Mouse (Mus musculus) hindbrain, embryonic 16.5 days (tissue): ENCODE data around the gene Xrcc4. TPM values are rescaled to one million over a fixed set of nuclear protein-coding genes. Genes with fewer than 3 reads are reported as not detected.

Source experiments
- ATAC-seq: fragments of 200-750 bp; cut with Nextera tagmentation; 2 replicates; pipeline ENCODE4 v1.8.0; 2017; ENCODE audit warnings: moderate TSS enrichment, moderate library complexity
- H3K27ac ChIP-seq: fragments of 300-500 bp; sonication (generic); 2 replicates; pipeline ENCODE4 v1.5.1; 2014; ENCODE audit warnings: low read depth, mild to moderate bottlenecking, control low read depth, low read length, moderate library complexity
- H3K27me3 ChIP-seq: fragments of 300-500 bp; sonication (generic); replicated peaks from 2 replicates; pipeline ENCODE4 v1.6.1; 2014; ENCODE audit warnings: low read length; ENCODE audit not compliant: control insufficient read depth, insufficient read depth
- H3K36me3 ChIP-seq: fragments of 300-500 bp; sonication (generic); 2 replicates; pipeline ENCODE4 v1.6.1; 2014; ENCODE audit warnings: mild to moderate bottlenecking, low read length, moderate library complexity, mixed read lengths; ENCODE audit not compliant: control insufficient read depth, insufficient read depth
- H3K4me1 ChIP-seq: fragments of 300-500 bp; sonication (generic); 2 replicates; pipeline ENCODE4 v1.6.1; 2014; ENCODE audit warnings: low read depth, low read length; ENCODE audit not compliant: control insufficient read depth, insufficient read depth
- H3K4me2 ChIP-seq: fragments of 300-500 bp; sonication (generic); 2 replicates; pipeline ENCODE4 v1.6.1; 2014; ENCODE audit warnings: mild to moderate bottlenecking, low read length, control low read depth, moderate library complexity
- H3K4me3 ChIP-seq: fragments of 300-500 bp; sonication (generic); 2 replicates; pipeline ENCODE4 v1.5.1; 2014; ENCODE audit warnings: mild to moderate bottlenecking, low read length, control low read depth, moderate library complexity
- H3K9ac ChIP-seq: fragments of 300-500 bp; sonication (generic); 2 replicates; pipeline ENCODE4 v1.6.1; 2014; ENCODE audit warnings: low read depth, mild to moderate bottlenecking, control low read depth, low read length, moderate library complexity
- H3K9me3 ChIP-seq: fragments of 300-500 bp; sonication (generic); 2 replicates; pipeline ENCODE4 v1.6.1; 2014; ENCODE audit warnings: mild to moderate bottlenecking, low read length, moderate library complexity; ENCODE audit not compliant: control insufficient read depth
- WGBS: fragments of 180-500 bp; shearing (Covaris S2); extraction: QIAGEN DNeasy Blood & Tissue Kit; methylation state at CpG from one replicate; pipeline ENCODE4 v1.1.7; 2014; 5-methylcytosine and 5-hydroxymethylcytosine counted together
- polyA plus RNA-seq: library from polyadenylated mRNA; unstranded; fragments of >200 nt; fragmentation: Nextera tagmentation; extraction: Ambion mirVana; gene quantifications from 2 replicates; pipeline ENCODE4 v1.2.1, GENCODE M21; 2015

Gene Xrcc4
- polyA plus RNA-seq, 1 experiment from 2014 or later, result 18.6 TPM

- ATAC-seq, result peak; percentile 91
- H3K9me3 ChIP-seq, result no peaks in the 10 kb centered on the region
- H3K27ac ChIP-seq, result peak overlapping the region; percentile 85
- H3K36me3 ChIP-seq, result no peaks in the 10 kb centered on the region
- H3K4me2 ChIP-seq, result peak overlapping the region; percentile 92
- peak overlapping the region; percentile 75 for H3K9ac ChIP-seq
- H3K4me1 ChIP-seq, result peaks cover 2% of the 10 kb centered on the region
- WGBS, result under 1% methylated on average over 33 of the region's 33 CpGs
- H3K27me3 ChIP-seq, result no peaks in the 10 kb centered on the region
- peak overlapping the region; percentile 69 for H3K4me3 ChIP-seq
Measured at GRCm38 (mm10) chr13:89740243-89741115, 348.9 kb downstream of the Xrcc4 start.

DNA sequence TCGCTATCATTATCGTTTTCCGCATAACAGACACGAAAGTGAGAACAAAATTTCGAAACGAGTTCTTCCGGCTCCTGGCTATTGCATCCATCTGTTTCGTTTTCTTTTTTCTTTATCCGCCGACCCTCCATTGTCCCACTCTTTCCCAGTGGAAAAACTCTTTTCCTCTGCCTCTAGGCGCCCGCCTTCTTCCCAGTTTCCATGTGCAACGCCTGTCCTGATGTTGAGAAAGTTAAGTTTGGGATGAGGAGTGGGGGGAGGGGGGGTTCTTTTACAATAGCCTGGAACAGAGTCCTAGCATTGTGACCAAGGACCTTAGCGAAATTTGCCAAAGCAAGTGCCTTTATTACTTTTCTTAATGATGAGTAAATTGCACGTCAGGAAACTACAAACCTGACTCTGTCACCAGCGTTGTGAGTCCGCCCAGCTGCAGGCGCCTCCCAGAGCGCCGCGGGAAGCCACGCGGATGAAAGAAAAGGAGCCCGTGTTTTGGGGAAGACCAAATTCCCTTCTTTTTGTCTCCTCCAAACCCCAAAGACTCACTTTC, 349.6 kb downstream of the Xrcc4 start:
- peak; percentile 22 for ATAC-seq
- peaks cover 2% of the 10 kb centered on the region for H3K4me1 ChIP-seq
- H3K9me3 ChIP-seq, result no peaks in the 10 kb centered on the region
- H3K4me3 ChIP-seq, result peak overlapping the region; percentile 69
- H3K27me3 ChIP-seq, result no peaks in the 10 kb centered on the region
- H3K36me3 ChIP-seq, result no peaks in the 10 kb centered on the region
- peak overlapping the region; percentile 73 for H3K9ac ChIP-seq
- H3K27ac ChIP-seq, result peak overlapping the region; percentile 78
- H3K4me2 ChIP-seq, result peak overlapping the region; percentile 92
- WGBS, result under 1% methylated on average over 24 of the region's 24 CpGs

- H3K27ac ChIP-seq, result peak overlapping the region; percentile 78
- H3K27me3 ChIP-seq, result no peaks in the 10 kb centered on the region
- peak overlapping the region; percentile 92 for H3K4me2 ChIP-seq
- peak; percentile 56 for ATAC-seq
- H3K9ac ChIP-seq, result peak overlapping the region; percentile 73
- 1% methylated on average over 31 of the region's 31 CpGs for WGBS
- no peaks in the 10 kb centered on the region for H3K9me3 ChIP-seq
- peaks cover 2% of the 10 kb centered on the region for H3K4me1 ChIP-seq
- no peaks in the 10 kb centered on the region for H3K36me3 ChIP-seq
- peak overlapping the region; percentile 69 for H3K4me3 ChIP-seq
Measured at GRCm38 (mm10) chr13:89738776-89739695, 350.4 kb downstream of the Xrcc4 start.

DNA sequence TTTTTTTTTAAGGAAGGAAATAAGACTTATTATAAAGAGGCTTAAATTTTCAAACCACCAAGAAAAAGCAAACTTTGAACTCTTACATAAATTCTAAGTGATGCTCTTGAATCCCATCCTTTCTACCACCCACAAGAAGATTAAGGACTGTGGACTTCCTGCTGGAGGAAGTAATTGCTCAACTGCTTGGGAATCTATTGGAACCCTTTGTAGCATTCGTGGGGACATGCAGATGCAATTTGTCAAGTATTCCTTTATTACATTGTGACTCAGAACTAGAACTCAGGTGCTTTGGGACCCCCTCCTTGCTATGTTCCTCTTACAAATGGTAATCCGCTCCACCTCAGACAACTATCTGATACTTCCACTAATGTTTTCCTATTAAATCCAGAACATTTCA, 351.1 kb downstream of the Xrcc4 start:
- no peak overlapping the region for H3K27ac ChIP-seq
- no peak overlapping the region for H3K9ac ChIP-seq
- H3K9me3 ChIP-seq, result no peaks in the 10 kb centered on the region
- no peak overlapping the region for H3K4me3 ChIP-seq
- no peak for ATAC-seq
- peaks cover 2% of the 10 kb centered on the region for H3K4me1 ChIP-seq
- peak overlapping the region; percentile 92; the same call in 1 of the 2 replicates for H3K4me2 ChIP-seq
- no peaks in the 10 kb centered on the region for H3K27me3 ChIP-seq
- no peaks in the 10 kb centered on the region for H3K36me3 ChIP-seq
- 44% methylated on average over 2 of the region's 2 CpGs for WGBS

DNA sequence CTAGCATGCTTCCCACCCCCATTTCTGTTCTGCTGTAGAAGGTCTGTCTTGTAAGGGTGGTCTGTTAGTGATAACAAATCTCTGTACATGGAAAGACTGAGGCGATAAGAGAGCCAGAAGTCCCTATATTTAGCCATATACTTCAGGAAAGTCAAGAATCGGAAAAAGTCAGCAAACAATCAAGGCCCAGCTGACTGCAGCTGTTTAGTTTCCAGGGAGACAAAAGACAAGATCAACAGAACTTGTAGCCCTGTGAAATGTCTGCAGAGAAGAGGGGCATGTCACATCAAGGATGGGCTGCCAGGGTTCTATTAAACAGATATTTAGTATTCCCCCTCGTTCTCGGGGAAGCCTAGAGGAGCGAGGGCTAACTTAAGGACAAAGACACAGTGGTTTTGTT, 354.3 kb downstream of the Xrcc4 start:
- no peaks in the 10 kb centered on the region for H3K9me3 ChIP-seq
- no peaks in the 10 kb centered on the region for H3K36me3 ChIP-seq
- H3K27me3 ChIP-seq, result no peaks in the 10 kb centered on the region
- H3K27ac ChIP-seq, result no peak overlapping the region
- ATAC-seq, result no peak
- H3K4me3 ChIP-seq, result no peak overlapping the region
- WGBS, result 67% methylated on average over 5 of the region's 5 CpGs
- H3K9ac ChIP-seq, result no peak overlapping the region
- H3K4me1 ChIP-seq, result peaks cover 2% of the 10 kb centered on the region
- no peak overlapping the region for H3K4me2 ChIP-seq

- no peak overlapping the region for H3K9ac ChIP-seq
- H3K36me3 ChIP-seq, result peaks cover 4% of the 10 kb centered on the region; the same call in 1 of the 2 replicates
- H3K4me2 ChIP-seq, result no peak overlapping the region
- H3K4me3 ChIP-seq, result no peak overlapping the region
- H3K27me3 ChIP-seq, result no peaks in the 10 kb centered on the region
- no peaks in the 10 kb centered on the region for H3K9me3 ChIP-seq
- WGBS, result 71% methylated on average over 2 of the region's 2 CpGs
- no peaks in the 10 kb centered on the region for H3K4me1 ChIP-seq
- ATAC-seq, result no peak
- no peak overlapping the region for H3K27ac ChIP-seq
Measured at GRCm38 (mm10) chr13:89726492-89726891, 362.9 kb downstream of the Xrcc4 start.

Other genes starting within 250 kb of the Xrcc4 start
- gene Tmem167, start 485 bp downstream of the Xrcc4 start, polyA plus RNA-seq, result 40.9 and 42.7 TPM in 2 replicates